Mouse (Mus musculus): ENCODE data around the gene Gm15155.

DNA sequence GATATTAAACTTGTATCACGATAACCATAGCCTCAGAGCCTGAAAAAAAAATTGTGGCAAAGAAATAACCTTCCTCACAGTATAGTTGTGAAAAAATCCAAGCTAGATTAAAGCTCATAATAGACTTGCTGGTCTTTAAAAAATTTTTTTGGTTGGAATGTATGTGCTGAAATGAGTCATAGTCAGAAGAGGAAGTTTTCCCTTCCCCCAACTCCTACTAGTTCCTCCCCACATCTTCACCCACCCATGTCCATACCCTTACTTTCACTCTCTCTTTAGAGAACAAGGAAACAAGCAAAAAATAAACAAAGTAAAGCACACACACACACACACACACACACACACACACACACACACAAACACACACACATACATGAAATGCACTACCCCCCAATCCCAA lies 103.8 kb downstream of the Gm15155 start:
- TF ChIP-seq POLR2A (IDR thresholded peaks at IDR 0.05; ENCODE audit: borderline replicate concordance, insufficient read depth, low read length) = no peak
- TF ChIP-seq CTCF (IDR thresholded peaks at IDR 0.05; ENCODE audit: borderline replicate concordance, insufficient read depth, low read depth, low read length) = no peak

All from cerebellum, adult 2 months (tissue).